Mouse (Mus musculus): ENCODE measurements around the gene Olfr98. TPM values are rescaled to one million over a fixed set of nuclear protein-coding genes. Genes with fewer than 3 reads are reported as not detected.

Olfr98 gene
- polyA plus RNA-seq (2012; rRNA removed; ENCODE audit: low replicate concordance) = not detected in 2 replicates

GRCm38 (mm10) chr17:37263626-37264025 is at the start of gene Olfr98:
Olfr98 (minus strand) TSS chr17:37263749.

GRCm38 (mm10) chr17:37304213-37304612 is 40.7 kb upstream of the Olfr98 start, which contains the start of gene Olfr101:
Olfr101 (minus strand) TSS chr17:37304313.

GRCm38 (mm10) chr17:37283360-37283759 is 19.8 kb upstream of the Olfr98 start, which contains the start of gene Olfr99:
Olfr99 (minus strand) TSS chr17:37283460.

GRCm38 (mm10) chr17:37270058-37270701 is 6.6 kb upstream of the Olfr98 start, which contains the start of gene H2-M3:
H2-M3 (plus strand) TSS chr17:37270220.

GRCm38 (mm10) chr17:37237230-37237629 is 26.3 kb downstream of the Olfr98 start, which contains the start of gene Olfr97:
Olfr97 (minus strand) TSS chr17:37237330.

GRCm38 (mm10) chr17:37219846-37220245 is 43.7 kb downstream of the Olfr98 start, which contains the start of gene Olfr96:
Olfr96 (plus strand) TSS chr17:37220146.

GRCm38 (mm10) chr17:37213018-37213417 is 50.5 kb downstream of the Olfr98 start, which contains the start of gene Olfr95:
Olfr95 (minus strand) TSS chr17:37213118.

Other genes with a start within 250 kb of the Olfr98 start
- gene Mog, start 240.4 kb downstream of the Olfr98 start, polyA plus RNA-seq (2012; rRNA removed; ENCODE audit: low replicate concordance) = not detected in 2 replicates
- 30.9 and 71.8 TPM in 2 replicates for gene Gabbr1, start 217.8 kb downstream of the Olfr98 start, polyA plus RNA-seq (2012; rRNA removed; ENCODE audit: low replicate concordance)
- not detected in 2 replicates for gene Olfr90, start 175.2 kb downstream of the Olfr98 start, polyA plus RNA-seq (2012; rRNA removed; ENCODE audit: low replicate concordance)
- gene Olfr91, start 165.5 kb downstream of the Olfr98 start, polyA plus RNA-seq (2012; rRNA removed; ENCODE audit: low replicate concordance) = not detected in 2 replicates
- not detected in 2 replicates for gene Olfr92, start 143.7 kb downstream of the Olfr98 start, polyA plus RNA-seq (2012; rRNA removed; ENCODE audit: low replicate concordance)
- not detected in 2 replicates for gene Olfr93, start 102.3 kb downstream of the Olfr98 start, polyA plus RNA-seq (2012; rRNA removed; ENCODE audit: low replicate concordance)
- 0.54 and 3.7 TPM in 2 replicates for gene Ubd, start 69.9 kb downstream of the Olfr98 start, polyA plus RNA-seq (2012; rRNA removed; ENCODE audit: low replicate concordance)
- gene Olfr94, start 62.8 kb downstream of the Olfr98 start, polyA plus RNA-seq (2012; rRNA removed; ENCODE audit: low replicate concordance) = not detected in 2 replicates
- gene Olfr95, start 50.6 kb downstream of the Olfr98 start, polyA plus RNA-seq (2012; rRNA removed; ENCODE audit: low replicate concordance) = not detected in 2 replicates
- gene Olfr96, start 43.6 kb downstream of the Olfr98 start, polyA plus RNA-seq (2012; rRNA removed; ENCODE audit: low replicate concordance) = not detected in 2 replicates
- not detected in 2 replicates for gene Olfr97, start 26.4 kb downstream of the Olfr98 start, polyA plus RNA-seq (2012; rRNA removed; ENCODE audit: low replicate concordance)
- 11.0 and 14.5 TPM in 2 replicates for gene H2-M3, start 6.5 kb upstream of the Olfr98 start, polyA plus RNA-seq (2012; rRNA removed; ENCODE audit: low replicate concordance)
- not detected in 2 replicates for gene Olfr99, start 19.7 kb upstream of the Olfr98 start, polyA plus RNA-seq (2012; rRNA removed; ENCODE audit: low replicate concordance)
- not detected in 2 replicates for gene Olfr101, start 40.6 kb upstream of the Olfr98 start, polyA plus RNA-seq (2012; rRNA removed; ENCODE audit: low replicate concordance)
- not detected in 2 replicates for gene Olfr102, start 53.3 kb upstream of the Olfr98 start, polyA plus RNA-seq (2012; rRNA removed; ENCODE audit: low replicate concordance)
- gene Olfr103, start 75.9 kb upstream of the Olfr98 start, polyA plus RNA-seq (2012; rRNA removed; ENCODE audit: low replicate concordance) = not detected in 2 replicates
- gene Olfr104-ps, start 95.8 kb upstream of the Olfr98 start, polyA plus RNA-seq (2012; rRNA removed; ENCODE audit: low replicate concordance) = not detected in 2 replicates
- not detected in 2 replicates for gene Olfr105-ps, start 115.3 kb upstream of the Olfr98 start, polyA plus RNA-seq (2012; rRNA removed; ENCODE audit: low replicate concordance)
- gene Olfr106-ps, start 126.6 kb upstream of the Olfr98 start, polyA plus RNA-seq (2012; rRNA removed; ENCODE audit: low replicate concordance) = not detected in 2 replicates
- gene Olfr107, start 135.5 kb upstream of the Olfr98 start, polyA plus RNA-seq (2012; rRNA removed; ENCODE audit: low replicate concordance) = not detected in 2 replicates
- not detected in 2 replicates for gene Olfr108, start 181.7 kb upstream of the Olfr98 start, polyA plus RNA-seq (2012; rRNA removed; ENCODE audit: low replicate concordance)
- gene Olfr109, start 195.2 kb upstream of the Olfr98 start, polyA plus RNA-seq (2012; rRNA removed; ENCODE audit: low replicate concordance) = not detected in 2 replicates
- gene H2-M2, start 219.8 kb upstream of the Olfr98 start, polyA plus RNA-seq (2012; rRNA removed; ENCODE audit: low replicate concordance) = 0.15 and 0.34 TPM in 2 replicates
- gene Olfr110, start 228.7 kb upstream of the Olfr98 start, polyA plus RNA-seq (2012; rRNA removed; ENCODE audit: low replicate concordance) = not detected in 2 replicates
- gene Olfr111, start 244.3 kb upstream of the Olfr98 start, polyA plus RNA-seq (2012; rRNA removed; ENCODE audit: low replicate concordance) = 0.17 TPM in 1 of 2 replicates, not detected in the other